Mouse (Mus musculus): Measurements from ENCODE around the gene Myo3b.

The Myo3b gene

DNA sequence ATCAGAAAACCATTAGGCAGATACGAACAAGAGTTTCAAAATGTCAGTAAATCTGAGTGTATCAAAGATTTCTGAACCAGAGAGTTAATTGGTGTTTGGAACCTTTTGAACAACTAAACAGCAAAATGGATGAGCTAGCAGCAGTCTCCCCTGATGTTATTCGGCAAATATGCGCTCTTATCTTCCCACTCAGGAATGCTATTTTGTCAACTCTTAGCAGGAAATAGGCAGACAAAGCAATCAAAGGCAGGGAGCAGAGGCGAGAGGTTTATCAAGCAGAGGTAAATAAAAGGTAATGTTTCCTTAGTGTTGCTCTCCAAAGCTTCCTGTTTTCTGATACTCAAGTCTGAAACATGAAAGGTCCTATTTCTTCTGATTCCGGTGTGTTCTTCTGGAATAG lies 252.1 kb downstream of the Myo3b start:
- no peak for DNase-seq (ENCODE audit: low read depth)

DNA sequence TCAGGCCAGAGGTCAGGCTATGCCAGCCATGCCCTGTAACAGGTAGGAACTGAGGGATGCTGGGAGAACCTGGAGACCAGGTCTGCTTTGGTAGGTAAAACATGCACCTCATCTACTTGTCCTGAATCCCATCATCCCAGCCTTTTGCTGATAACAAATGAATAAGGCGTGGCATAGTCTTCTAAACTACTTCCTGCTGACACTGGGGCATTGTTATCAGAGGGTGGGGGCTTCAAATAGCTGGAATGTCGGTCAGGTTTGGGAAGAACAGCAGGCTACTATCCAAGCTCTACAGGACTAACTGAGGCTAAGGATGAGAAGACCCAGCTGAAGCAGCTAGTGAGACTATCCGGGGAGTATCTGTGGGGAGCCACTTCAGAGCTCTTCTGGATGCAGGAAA lies 253.8 kb downstream of the Myo3b start:
- DNase-seq (ENCODE audit: low read depth): no peak

DNA sequence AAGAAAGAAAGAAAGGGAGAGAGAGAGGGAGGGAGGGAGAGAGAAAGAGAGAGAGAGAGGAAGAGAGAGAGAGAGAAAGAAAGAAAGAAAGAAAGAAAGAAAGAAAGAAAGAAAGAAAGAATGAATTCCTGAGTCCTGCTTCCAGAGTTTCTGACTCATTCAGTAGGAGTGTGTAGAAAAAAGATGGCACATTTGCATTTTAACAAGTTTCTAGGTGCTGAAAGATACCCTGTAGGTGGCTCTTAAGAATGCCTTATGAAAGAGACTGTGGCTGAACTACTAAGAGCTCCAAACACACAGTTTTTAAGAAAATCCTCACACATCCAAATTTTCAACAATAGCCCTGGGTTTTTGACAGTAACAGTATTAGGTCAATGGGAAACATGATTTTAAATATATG lies 264.0 kb downstream of the Myo3b start:
- DNase-seq (ENCODE audit: low read depth): no peak

GRCm38 (mm10) chr2:70315125-70315524 lies 276.2 kb downstream of the Myo3b start:
- no peak for DNase-seq (ENCODE audit: low read depth)

GRCm38 (mm10) chr2:70315734-70316133 lies 276.8 kb downstream of the Myo3b start:
- DNase-seq (ENCODE audit: low read depth): no peak

GRCm38 (mm10) chr2:70317850-70318249 lies 278.9 kb downstream of the Myo3b start:
- DNase-seq (ENCODE audit: low read depth): no peak

- DNase-seq (ENCODE audit: low read depth): no peak
Measured at GRCm38 (mm10) chr2:70318861-70319555, 280.1 kb downstream of the Myo3b start.

DNA sequence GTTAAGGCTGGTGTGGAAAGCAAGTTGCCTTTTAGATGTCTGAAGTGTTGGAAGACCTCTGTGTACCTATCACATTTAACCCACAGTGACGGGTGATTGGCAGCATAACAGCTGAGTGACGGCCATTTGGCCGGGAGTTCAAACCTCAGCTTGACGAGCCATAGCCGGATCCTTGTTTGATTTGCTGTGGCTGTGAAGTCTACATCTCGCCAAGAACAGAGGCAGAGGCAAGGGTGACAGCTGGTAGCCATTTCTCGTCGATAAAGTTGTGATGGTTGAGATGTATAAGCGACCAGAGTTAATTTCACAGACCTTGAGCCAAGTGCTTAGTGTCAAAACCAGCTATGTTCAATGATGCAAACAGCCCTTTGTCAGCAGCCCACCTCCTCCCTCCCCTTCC lies 283.8 kb downstream of the Myo3b start:
- DNase-seq (ENCODE audit: low read depth): no peak

- DNase-seq (ENCODE audit: low read depth): no peak
Measured at GRCm38 (mm10) chr2:70327602-70328001, 288.7 kb downstream of the Myo3b start.

GRCm38 (mm10) chr2:70332905-70333304 lies 294.0 kb downstream of the Myo3b start:
- DNase-seq (ENCODE audit: low read depth): no peak

DNA sequence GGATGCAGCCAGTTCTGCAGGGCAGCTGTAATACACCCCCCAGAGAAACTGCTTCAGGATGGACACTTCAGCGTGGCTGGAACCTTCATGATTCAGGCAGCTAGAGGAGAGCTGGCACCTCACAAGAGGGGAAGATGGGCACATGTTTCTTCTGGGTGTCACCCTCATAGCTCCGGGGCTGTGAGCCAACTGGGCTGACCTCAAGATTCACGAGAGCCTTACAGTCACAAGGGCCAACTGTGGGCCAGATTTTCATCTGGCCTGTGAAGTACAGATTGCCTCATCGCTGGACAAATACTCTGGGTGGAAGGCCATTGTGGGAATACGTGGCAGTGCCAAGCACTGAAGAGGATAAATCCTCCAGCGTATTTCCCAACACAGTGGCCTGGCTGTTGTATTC lies 294.6 kb downstream of the Myo3b start:
- DNase-seq (ENCODE audit: low read depth): no peak

GRCm38 (mm10) chr2:70336551-70336950 lies 297.6 kb downstream of the Myo3b start:
- no peak for DNase-seq (ENCODE audit: low read depth)

DNA sequence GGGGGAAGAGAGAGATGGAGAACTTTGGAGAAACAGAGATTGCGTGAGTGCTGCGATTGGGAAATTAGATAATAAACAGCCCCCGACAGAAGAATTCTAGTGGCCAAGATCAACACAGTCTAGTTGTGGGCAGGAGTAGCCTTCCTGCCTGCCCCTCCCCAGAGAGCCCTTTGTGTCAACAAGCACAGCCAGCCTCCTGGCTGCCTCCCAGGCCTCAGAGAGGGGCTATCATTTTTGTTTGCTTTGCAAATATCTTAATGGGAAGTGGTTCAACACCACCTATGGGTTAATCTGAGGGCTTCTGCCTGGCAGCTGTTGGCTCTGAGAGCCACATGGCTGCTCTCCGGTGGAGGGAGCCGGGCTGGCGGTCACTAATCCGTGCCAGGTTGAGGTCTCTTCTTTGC lies 298.3 kb downstream of the Myo3b start:
- DNase-seq (ENCODE audit: low read depth): no peak

- DNase-seq (ENCODE audit: low read depth): no peak
Measured at GRCm38 (mm10) chr2:70337869-70338268, 298.9 kb downstream of the Myo3b start.

DNA sequence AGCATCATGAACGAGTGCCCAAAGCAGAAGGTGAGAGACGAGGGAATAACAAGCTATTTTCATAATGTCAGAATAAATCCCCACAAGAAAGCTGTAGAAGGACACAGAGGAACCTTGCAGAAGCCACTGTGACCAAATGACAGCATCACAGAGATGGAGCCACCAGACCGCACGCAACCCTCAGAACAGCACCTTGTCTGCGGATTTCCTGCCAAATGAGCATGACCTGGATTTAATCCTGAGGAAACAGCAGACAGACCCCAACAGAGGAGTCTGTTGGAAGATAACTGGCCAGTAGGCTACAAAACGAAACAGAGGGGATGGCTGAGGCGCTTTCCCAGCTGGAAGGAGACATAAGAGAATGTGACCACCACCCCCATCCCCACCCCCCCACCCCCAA lies 300.1 kb downstream of the Myo3b start:
- no peak for DNase-seq (ENCODE audit: low read depth)

DNA sequence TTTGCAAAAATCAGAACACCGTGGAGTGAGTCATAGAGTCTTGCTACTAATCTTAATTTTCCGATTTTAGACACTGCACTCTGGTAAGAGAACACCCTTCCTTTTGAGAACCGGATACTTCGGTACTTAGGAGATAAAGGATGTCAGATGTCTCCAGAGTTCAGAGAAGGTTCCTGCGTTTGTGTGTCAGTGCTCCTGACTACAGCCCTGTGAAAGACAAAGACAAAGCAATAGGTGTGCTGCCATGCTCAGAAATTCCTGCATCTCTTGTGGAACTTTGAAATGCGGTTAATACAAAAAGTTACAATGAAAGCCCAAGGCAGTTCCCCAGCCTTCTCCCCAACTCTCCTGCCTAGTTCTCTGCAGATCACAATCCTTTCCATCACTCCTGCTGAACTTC lies 300.6 kb downstream of the Myo3b start:
- DNase-seq (ENCODE audit: low read depth): no peak

DNA sequence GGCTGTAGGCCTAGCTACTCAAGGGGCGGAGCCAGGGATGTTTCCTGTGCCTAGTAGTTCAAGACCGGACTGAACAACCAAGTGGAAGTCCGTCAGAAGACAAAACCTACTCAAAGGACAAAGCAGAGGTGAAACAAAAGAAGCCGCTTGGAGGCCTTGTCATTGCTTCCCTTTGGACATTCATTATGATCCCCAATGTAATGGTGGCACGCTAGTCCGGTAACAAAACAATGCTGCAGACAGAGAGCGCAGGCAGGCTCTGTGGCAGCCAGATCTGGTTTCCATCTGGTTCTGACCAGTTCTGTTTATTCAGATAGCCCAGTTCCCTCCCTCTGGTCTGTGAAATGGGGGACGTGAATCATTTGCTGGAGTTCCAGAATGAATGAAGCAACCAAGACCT lies 301.3 kb downstream of the Myo3b start:
- DNase-seq (ENCODE audit: low read depth): no peak

- no peak for DNase-seq (ENCODE audit: low read depth)
Measured at GRCm38 (mm10) chr2:70345126-70345525, 306.2 kb downstream of the Myo3b start.

GRCm38 (mm10) chr2:70347511-70347910 lies 308.6 kb downstream of the Myo3b start:
- no peak for DNase-seq (ENCODE audit: low read depth)

DNA sequence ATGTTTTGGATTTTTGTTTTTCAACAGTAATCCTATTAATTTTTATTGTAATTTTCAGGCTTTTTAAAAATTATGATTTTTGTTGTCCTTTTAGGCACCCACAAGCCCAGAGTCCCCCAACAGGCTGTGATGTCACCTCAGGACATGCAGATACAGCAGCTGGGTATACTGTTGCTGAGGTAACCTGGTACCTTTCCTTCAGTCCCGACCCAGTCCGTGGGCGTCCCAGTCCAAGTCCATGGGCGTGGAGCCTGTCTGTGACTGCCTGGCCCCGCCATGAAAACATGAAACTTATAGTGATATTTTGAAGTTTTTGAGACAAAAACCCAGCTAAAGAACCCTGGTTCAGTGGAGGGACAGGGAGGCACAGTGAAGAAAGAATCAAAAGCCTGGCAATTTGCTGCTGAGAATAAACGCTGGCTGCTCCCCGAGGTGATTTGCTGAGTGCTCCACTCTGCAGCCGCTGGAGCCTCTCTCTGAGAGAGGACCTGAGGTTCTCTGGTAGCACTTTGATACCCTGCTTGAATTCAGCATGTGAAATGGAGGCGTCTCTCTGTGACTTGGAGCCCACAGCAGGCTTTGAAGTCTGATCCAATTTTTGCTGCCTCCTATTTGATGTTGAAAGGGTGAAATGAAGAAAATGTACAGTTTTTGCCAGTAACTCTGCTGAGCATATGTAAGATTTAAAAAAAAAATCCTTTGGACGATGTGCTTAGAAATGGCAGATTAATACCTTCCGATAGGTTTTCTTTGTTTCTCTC lies 310.0 kb downstream of the Myo3b start:
- DNase-seq (ENCODE audit: low read depth): no peak

DNA sequence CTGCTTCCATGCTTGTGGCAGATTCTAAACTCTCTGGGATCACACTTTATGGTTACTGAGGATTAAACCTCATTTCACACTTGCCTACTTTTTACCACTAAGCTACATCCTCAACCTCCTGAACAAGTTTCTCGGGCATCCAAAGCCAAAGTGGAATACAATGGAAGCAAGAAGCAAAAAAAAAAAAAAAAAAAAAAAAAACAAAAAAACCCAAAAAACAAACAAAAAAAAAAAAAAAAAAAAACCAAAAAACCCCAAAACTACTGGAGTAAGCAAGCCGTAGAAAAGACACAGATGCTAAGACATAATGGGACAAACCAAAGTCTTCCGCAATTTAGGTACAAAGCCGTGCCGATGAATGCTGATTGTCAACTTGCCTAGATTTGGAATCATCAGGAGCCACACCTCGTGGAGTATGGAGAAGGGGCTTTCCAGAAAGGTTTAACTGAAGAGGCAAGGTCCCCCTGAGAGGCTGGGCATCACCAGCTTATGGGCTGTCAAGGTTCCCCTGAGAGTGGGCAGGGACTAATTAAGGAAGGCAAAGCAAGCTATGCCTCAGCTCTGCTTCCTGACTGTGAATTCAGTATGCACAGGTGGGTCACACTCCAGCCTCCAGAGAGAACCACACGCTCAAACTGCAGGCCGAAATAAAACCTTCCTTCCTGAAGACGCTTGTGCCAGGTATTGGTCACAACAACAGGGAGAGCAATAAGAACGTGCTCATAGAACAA lies 313.7 kb downstream of the Myo3b start:
- DNase-seq (ENCODE audit: low read depth): no peak

DNA sequence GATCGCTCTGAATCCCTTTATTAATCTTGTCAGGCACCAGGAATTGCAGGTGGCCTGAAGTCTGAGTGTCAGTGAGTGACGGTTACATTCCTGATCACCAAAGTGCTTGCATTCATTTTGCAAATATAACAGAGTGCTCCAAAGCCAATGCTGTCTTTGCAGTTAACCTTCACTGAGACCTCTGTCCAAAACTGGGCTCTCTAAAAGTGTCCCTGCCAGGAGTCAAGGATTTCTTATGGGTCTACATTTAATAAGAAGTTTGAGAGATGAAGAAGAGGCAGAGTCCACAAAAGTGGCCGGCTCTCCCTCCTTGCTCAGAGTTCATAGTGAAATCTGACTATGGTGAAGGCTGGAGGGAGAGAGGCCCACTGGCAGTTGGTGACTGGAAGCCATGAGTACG lies 315.1 kb downstream of the Myo3b start:
- DNase-seq (ENCODE audit: low read depth): no peak

DNA sequence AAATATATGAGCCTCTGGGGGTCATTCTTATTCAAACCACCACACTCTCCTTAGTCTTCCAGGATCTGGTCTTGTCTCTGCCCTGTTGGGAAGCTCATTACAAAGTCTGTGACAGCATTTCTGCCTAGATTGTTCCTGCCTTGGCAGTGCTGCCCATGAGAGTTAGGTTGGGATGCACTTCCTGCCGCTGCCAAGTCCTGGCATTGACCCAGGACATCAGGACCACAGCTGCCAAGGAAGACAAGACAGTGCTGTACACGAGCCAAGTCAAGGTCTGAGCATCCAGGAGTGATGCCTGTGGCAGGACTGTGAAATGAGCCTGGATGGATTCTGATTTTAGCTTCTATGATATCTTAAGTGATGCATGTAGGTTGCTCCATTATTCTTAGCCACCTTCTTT lies 316.1 kb downstream of the Myo3b start:
- DNase-seq (ENCODE audit: low read depth): no peak
